Mouse (Mus musculus) kidney, postnatal 0 days (tissue): Measurements from ENCODE around the gene Neto2. TPM values are rescaled to one million over a fixed set of nuclear protein-coding genes. Genes with fewer than 3 reads are reported as not detected.

Source experiments
- ATAC-seq: fragments of 200-750 bp; cut with Nextera tagmentation; replicated peaks from 2 replicates; pipeline ENCODE4 v1.8.0; 2017; ENCODE audit warnings: low read depth, moderate number of reproducible peaks, moderate TSS enrichment, moderate library complexity; ENCODE audit not compliant: low FRiP score
- DNase-seq: peaks from one replicate; pipeline ENCODE4 v3.0.0-alpha.2; 2016; ENCODE audit warnings: low spot score
- H3K27ac ChIP-seq: fragments of 300-500 bp; sonication (generic); 2 replicates; pipeline ENCODE4 v1.5.1; 2014; ENCODE audit warnings: mild to moderate bottlenecking
- H3K27me3 ChIP-seq: fragments of 300-500 bp; sonication (generic); 2 replicates; pipeline ENCODE4 v1.6.1; 2014; ENCODE audit warnings: low read length, mixed read lengths; ENCODE audit not compliant: insufficient read depth
- H3K36me3 ChIP-seq: fragments of 300-500 bp; sonication (generic); 2 replicates; pipeline ENCODE4 v1.6.1; 2014; ENCODE audit warnings: low read length, mixed read lengths; ENCODE audit not compliant: insufficient read depth
- H3K4me1 ChIP-seq: fragments of 300-500 bp; sonication (generic); replicated peaks from 2 replicates; pipeline ENCODE4 v1.6.1; 2014; ENCODE audit warnings: antibody characterized with exemption, low read length, mixed read lengths; ENCODE audit not compliant: insufficient read depth
- H3K4me2 ChIP-seq: fragments of 300-500 bp; sonication (generic); 2 replicates; pipeline ENCODE4 v1.6.1; 2014; ENCODE audit warnings: mild to moderate bottlenecking, low read length, moderate library complexity, mixed read lengths
- H3K4me3 ChIP-seq: fragments of 300-500 bp; sonication (generic); replicated peaks from 2 replicates; pipeline ENCODE4 v1.5.1; 2014; ENCODE audit warnings: low read depth, low read length
- H3K9ac ChIP-seq: fragments of 300-500 bp; sonication (generic); 2 replicates; pipeline ENCODE4 v1.6.1; 2014; ENCODE audit warnings: low read depth, low read length
- H3K9me3 ChIP-seq: fragments of 300-500 bp; sonication (generic); replicated peaks from 2 replicates; pipeline ENCODE4 v1.6.1; 2016; ENCODE audit warnings: low read length, inconsistent platforms, mixed read lengths
- CTCF ChIP-seq: IDR thresholded peaks from 2 replicates; pipeline ENCODE4 v1.5.1; 2016; ENCODE audit warnings: antibody characterized with exemption, low read depth, mild to moderate bottlenecking, moderate library complexity
- WGBS: fragments of 180-500 bp; shearing (Covaris S2); extraction: QIAGEN DNeasy Blood & Tissue Kit; methylation state at CpG from one replicate; pipeline ENCODE4 v1.1.7; 2014; 5-methylcytosine and 5-hydroxymethylcytosine counted together
- polyA plus RNA-seq: library from polyadenylated mRNA; unstranded; fragments of >200 nt; fragmentation: Nextera tagmentation; extraction: Ambion mirVana; gene quantifications from 2 replicates; pipeline ENCODE4 v1.2.1, GENCODE M21; 2015

The Neto2 gene
- polyA plus RNA-seq, 1 experiment from 2014 or later = 10.6 TPM

DNA sequence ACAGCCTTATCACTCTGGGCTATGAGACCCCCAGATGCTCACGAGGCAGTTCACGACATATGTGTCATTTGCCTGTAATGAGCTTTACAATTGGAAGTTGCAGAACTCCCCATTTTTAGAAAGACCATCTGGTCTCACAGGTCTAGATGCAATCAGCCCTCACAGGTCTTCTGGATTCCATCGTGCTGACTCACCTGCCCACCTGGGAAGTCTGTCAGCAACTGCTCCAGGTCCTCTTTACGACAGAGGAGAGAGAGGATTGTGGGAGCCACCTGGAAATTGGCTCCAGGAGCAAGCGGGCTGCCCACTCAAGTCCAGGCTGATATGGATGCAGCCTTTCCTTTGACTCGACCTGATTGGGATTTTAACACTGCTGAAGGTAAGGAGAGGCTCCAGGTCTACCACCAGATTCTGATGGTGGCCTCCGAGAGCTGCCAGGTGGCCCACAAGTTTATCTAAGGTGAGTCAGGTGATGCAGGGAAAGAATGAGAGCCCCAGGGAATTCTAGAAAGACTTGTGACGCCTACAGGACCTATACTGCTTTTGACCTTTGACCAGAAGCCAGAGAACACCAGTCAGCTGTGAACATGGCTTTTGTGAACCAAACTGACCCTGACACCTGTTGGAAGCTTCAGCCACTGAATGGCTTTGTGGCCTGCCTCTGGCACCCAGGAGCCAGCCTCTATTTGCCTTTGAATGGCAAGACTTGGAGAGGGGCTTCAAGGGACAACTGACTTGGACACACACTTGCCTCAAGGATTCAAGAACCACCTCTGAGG, 103.1 kb downstream of the Neto2 start:
- H3K4me1 ChIP-seq = no peaks in the 10 kb centered on the region
- H3K4me3 ChIP-seq = no peak overlapping the region
- ATAC-seq (no peak), DNase-seq (no peak)
- WGBS = 62% methylated on average over 8 of the region's 8 CpGs
- H3K4me2 ChIP-seq = no peak overlapping the region
- H3K9me3 ChIP-seq = no peaks in the 10 kb centered on the region
- no peak overlapping the region for H3K9ac ChIP-seq
- H3K36me3 ChIP-seq = no peaks in the 10 kb centered on the region
- TF ChIP-seq CTCF = no peak
- no peaks in the 10 kb centered on the region for H3K27me3 ChIP-seq
- H3K27ac ChIP-seq = no peak overlapping the region

- no peaks in the 10 kb centered on the region for H3K27me3 ChIP-seq
- H3K4me2 ChIP-seq = no peak overlapping the region
- no peaks in the 10 kb centered on the region for H3K4me1 ChIP-seq
- no peak overlapping the region for H3K27ac ChIP-seq
- H3K36me3 ChIP-seq = no peaks in the 10 kb centered on the region
- ATAC-seq (0 out of 2 replicates have a peak, but pooled peaks have one; percentile 54), DNase-seq (peak; percentile 10)
- WGBS = 35% methylated on average over 6 of the region's 6 CpGs
- no peak overlapping the region for H3K9ac ChIP-seq
- H3K4me3 ChIP-seq = no peak overlapping the region
- no peaks in the 10 kb centered on the region for H3K9me3 ChIP-seq
- TF ChIP-seq CTCF = no peak
Measured at GRCm38 (mm10) chr8:85595391-85595790, 105.3 kb downstream of the Neto2 start.

DNA sequence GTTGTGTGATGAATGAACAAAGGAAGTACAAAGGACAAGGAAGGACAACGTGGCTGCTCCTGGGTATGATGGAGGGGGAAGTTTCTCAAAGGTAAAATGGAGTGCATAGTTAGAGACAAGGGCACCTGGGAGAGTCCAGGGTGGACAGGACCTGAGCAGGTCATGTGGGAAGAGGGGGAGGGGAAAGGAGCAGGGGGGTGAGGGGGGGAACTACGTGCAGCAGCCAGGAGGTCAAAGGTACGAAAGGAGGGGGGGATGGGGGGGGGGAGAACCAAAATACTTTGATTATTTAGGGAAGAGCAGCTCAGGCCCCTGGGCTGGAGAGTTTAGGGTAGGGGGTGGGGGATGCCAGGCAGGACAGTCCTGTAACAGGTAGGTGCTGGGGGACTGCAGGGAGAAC, 105.7 kb downstream of the Neto2 start:
- no peak for ATAC-seq
- no peak for TF ChIP-seq CTCF
- no peaks in the 10 kb centered on the region for H3K4me1 ChIP-seq

DNA sequence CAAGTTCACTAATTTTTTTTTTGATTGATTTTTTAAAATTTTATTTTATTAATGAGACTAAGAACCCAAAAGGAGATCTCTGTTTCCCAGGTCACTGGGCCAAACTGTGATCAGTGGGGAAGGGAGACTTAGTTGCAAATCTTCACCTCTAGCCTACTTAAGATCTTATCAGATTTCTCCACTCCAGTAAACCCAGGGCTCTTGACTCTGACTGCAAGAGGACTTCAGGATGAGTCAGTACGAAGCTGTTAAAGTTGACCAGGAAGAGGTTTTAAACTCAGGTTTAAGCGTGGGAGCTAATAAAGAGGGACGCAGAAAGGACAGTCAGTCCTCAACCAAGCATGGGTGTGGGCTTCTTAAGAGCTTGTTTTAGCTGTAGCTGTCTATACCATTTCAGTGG, 107.4 kb downstream of the Neto2 start:
- Histone ChIP-seq H3K4me2 (no peak overlapping the region), H3K4me3 (no peak overlapping the region), H3K27me3 (no peaks in the 10 kb centered on the region), H3K36me3 (no peaks in the 10 kb centered on the region), H3K9me3 (no peaks in the 10 kb centered on the region), H3K27ac (no peak overlapping the region), H3K9ac (no peak overlapping the region), H3K4me1 (no peaks in the 10 kb centered on the region)
- DNase-seq (no peak), ATAC-seq (no peak)
- WGBS = 57% methylated on average over 3 of the region's 3 CpGs
- TF ChIP-seq CTCF = no peak

More for the DNA sequence above, 105.7 kb downstream of the Neto2 start:
- H3K36me3 ChIP-seq = no peaks in the 10 kb centered on the region
- H3K27me3 ChIP-seq = no peaks in the 10 kb centered on the region
- 57% methylated on average over 2 of the region's 3 CpGs for WGBS
- no peak for DNase-seq
- H3K4me3 ChIP-seq = no peak overlapping the region
- no peak overlapping the region for H3K4me2 ChIP-seq
- no peak overlapping the region for H3K9ac ChIP-seq
- no peak overlapping the region for H3K27ac ChIP-seq
- no peaks in the 10 kb centered on the region for H3K9me3 ChIP-seq

DNA sequence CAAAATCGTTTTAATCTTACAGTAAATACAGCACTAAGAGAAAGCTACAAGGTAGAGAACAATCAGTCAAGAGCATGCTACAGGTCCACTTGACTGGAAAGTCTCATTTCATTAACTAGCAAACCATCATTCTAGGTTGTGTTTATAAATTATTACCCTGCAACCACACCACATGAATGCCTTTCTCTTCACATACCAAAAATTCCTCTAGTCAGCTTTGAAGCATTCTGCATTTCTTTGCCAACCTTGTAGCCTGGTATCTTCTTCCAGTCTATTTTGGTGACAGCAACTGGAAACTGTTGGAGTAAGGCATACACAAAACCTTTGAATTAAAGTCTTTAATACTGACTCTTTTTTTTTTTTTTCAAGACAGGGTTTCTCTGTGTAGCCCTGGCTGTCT, 109.2 kb downstream of the Neto2 start:
- WGBS = 74% methylated on average over 1 of the region's 1 CpGs
- H3K4me3 ChIP-seq = no peak overlapping the region
- ATAC-seq (no peak), DNase-seq (peak; percentile 38)
- no peak overlapping the region for H3K9ac ChIP-seq
- no peak overlapping the region for H3K27ac ChIP-seq
- no peak overlapping the region for H3K4me2 ChIP-seq
- H3K27me3 ChIP-seq = no peaks in the 10 kb centered on the region
- H3K4me1 ChIP-seq = no peaks in the 10 kb centered on the region
- no peaks in the 10 kb centered on the region for H3K36me3 ChIP-seq
- TF ChIP-seq CTCF = no peak
- H3K9me3 ChIP-seq = no peaks in the 10 kb centered on the region

DNA sequence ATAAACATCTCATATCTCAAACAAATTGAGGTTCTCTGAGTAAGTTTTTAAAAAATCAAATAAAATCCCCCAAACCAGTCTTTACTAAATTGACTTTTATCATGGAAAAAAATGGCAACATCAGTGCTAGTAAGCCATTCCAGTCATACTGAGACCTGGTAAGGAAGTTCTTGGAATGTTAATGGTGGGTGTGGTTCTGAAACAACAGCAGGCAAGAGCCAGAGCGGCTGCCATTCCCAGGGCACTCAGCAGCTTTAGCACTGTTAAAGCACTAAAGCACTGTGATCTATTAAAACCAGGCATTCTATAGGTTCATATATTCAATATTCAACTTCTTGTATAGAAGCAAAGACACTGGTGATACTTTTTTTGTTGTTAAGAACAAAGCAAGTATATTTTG, 110.5 kb downstream of the Neto2 start:
- H3K4me3 ChIP-seq = no peak overlapping the region
- no peaks in the 10 kb centered on the region for H3K27me3 ChIP-seq
- WGBS = 72% methylated on average over 1 of the region's 1 CpGs
- no peak overlapping the region for H3K27ac ChIP-seq
- no peaks in the 10 kb centered on the region for H3K9me3 ChIP-seq
- DNase-seq (no peak), ATAC-seq (no peak)
- no peak overlapping the region for H3K9ac ChIP-seq
- H3K36me3 ChIP-seq = no peaks in the 10 kb centered on the region
- TF ChIP-seq CTCF = no peak
- H3K4me1 ChIP-seq = no peaks in the 10 kb centered on the region
- no peak overlapping the region for H3K4me2 ChIP-seq
